Comparison of ENCODE assay signal across 12 mouse cellular contexts in genomic region chr12:79055276-79055675, GRCm38 (mm10). TPM values are rescaled to one million over a fixed set of nuclear protein-coding genes. Genes with fewer than 3 reads are reported as not detected.
DNase-seq lines count a peak whose midpoint lies in the region; ATAC-seq and TF ChIP-seq lines count a peak whose summit lies in the region.
"Had no signal": no experiment of that assay in that cellular context is flagged by ENCODE, and none has a peak within 500 bp of the region (broad histone marks: within the 10 kb centered on the region; RNA-seq: fewer than 3 reads in every experiment).

No protein-coding gene starts in this region.

- H3K4me3 ChIP-seq in thymus, adult 2 months (ENCODE audit: control insufficient read depth, insufficient read depth, low read length) = no peak overlapping the region
- no peak overlapping the region for H3K4me3 ChIP-seq in intestine, embryonic 16.5 days (ENCODE audit: low read length)
- no peak overlapping the region for H3K4me3 ChIP-seq in forebrain, embryonic 14.5 days (ENCODE audit: low read depth, low read length)
- H3K4me3 ChIP-seq: erythroblast, embryonic 14.5 days; hindbrain, embryonic 13.5 days; neural tube, embryonic 13.5 days had no signal

- no peak for TF ChIP-seq CTCF in thymus, adult 2 months (IDR thresholded peaks at IDR 0.05; ENCODE audit: borderline replicate concordance, control insufficient read depth, extremely low read depth, insufficient read depth, low read length, poor library complexity)

- no peak overlapping the region for H3K4me2 ChIP-seq in intestine, embryonic 16.5 days (ENCODE audit: low read depth, low read length)
- no peak overlapping the region for H3K4me2 ChIP-seq in forebrain, embryonic 14.5 days (ENCODE audit: low read length)
- H3K4me2 ChIP-seq: hindbrain, embryonic 13.5 days; neural tube, embryonic 13.5 days had no signal

- no peaks in the 10 kb centered on the region for H3K9me3 ChIP-seq in intestine, embryonic 16.5 days (ENCODE audit: control insufficient read depth, low read length)
- H3K9me3 ChIP-seq in forebrain, embryonic 14.5 days (replicated peaks; ENCODE audit: control insufficient read depth, low read length) = no peaks in the 10 kb centered on the region
- H3K9me3 ChIP-seq: hindbrain, embryonic 13.5 days; neural tube, embryonic 13.5 days had no signal

- no peaks in the 10 kb centered on the region for H3K27me3 ChIP-seq in thymus, adult 2 months (ENCODE audit: control insufficient read depth, insufficient read depth, low read length)
- H3K27me3 ChIP-seq in intestine, embryonic 16.5 days (replicated peaks; ENCODE audit: control insufficient read depth, insufficient read depth, low read length) = no peaks in the 10 kb centered on the region
- H3K27me3 ChIP-seq in forebrain, embryonic 14.5 days (replicated peaks; ENCODE audit: control insufficient read depth, insufficient read depth, low read length) = no peaks in the 10 kb centered on the region
- H3K27me3 ChIP-seq: hindbrain, embryonic 13.5 days; neural tube, embryonic 13.5 days had no signal

- ATAC-seq in intestine, embryonic 16.5 days = peak; percentile 70
- no peak for ATAC-seq in forebrain, embryonic 14.5 days

- WGBS in thymus, adult 2 months = 94% methylated on average over 7 of the region's 7 CpGs
- WGBS in intestine, embryonic 16.5 days = 75% methylated on average over 7 of the region's 7 CpGs
- 91% methylated on average over 7 of the region's 7 CpGs for WGBS in forebrain, embryonic 14.5 days

- H3K9ac ChIP-seq in intestine, embryonic 16.5 days (ENCODE audit: low read depth, low read length) = no peak overlapping the region
- no peak overlapping the region for H3K9ac ChIP-seq in forebrain, embryonic 14.5 days (ENCODE audit: low read length)
- H3K9ac ChIP-seq: hindbrain, embryonic 13.5 days; neural tube, embryonic 13.5 days had no signal

- H3K4me1 ChIP-seq in thymus, adult 2 months (replicated peaks; ENCODE audit: control insufficient read depth, insufficient read depth, low read length) = no peaks in the 10 kb centered on the region
- H3K4me1 ChIP-seq in intestine, embryonic 16.5 days (ENCODE audit: control insufficient read depth, insufficient read depth, low read length) = no peaks in the 10 kb centered on the region
- no peaks in the 10 kb centered on the region for H3K4me1 ChIP-seq in forebrain, embryonic 14.5 days (ENCODE audit: control insufficient read depth, insufficient read depth, low read length)
- H3K4me1 ChIP-seq: hindbrain, embryonic 13.5 days; neural tube, embryonic 13.5 days had no signal

- no peaks in the 10 kb centered on the region for H3K36me3 ChIP-seq in thymus, adult 2 months (ENCODE audit: control insufficient read depth, insufficient read depth, low read length)
- H3K36me3 ChIP-seq in intestine, embryonic 16.5 days (ENCODE audit: control insufficient read depth, insufficient read depth, low read length) = 0 out of 2 replicates have a peak, but pooled peaks cover 6% of the 10 kb centered on the region
- peaks cover 18% of the 10 kb centered on the region; the same call in 1 of the 2 replicates for H3K36me3 ChIP-seq in forebrain, embryonic 14.5 days (ENCODE audit: control insufficient read depth, insufficient read depth, low read length)

- peak; percentile 20 for DNase-seq in thymus, adult 2 months
- DNase-seq in thymus, postnatal 10 days (ENCODE audit: low spot score in 2 of 2) = no peak
- peak; percentile 80 to 87 for DNase-seq in heart, adult 18-20 months
- no peak for DNase-seq in cerebellum, postnatal 25 days
- no peak for DNase-seq in embryo, embryonic 11 days
- DNase-seq in layer of hippocampus, postnatal 25 days (ENCODE audit: extremely low spot score in 1 of 2, low spot score in 1 of 2) = no peak
- DNase-seq in forebrain, embryonic 14.5 days (ENCODE audit: low spot score) = no peak
- DNase-seq: layer of hippocampus, adult 9-11 months had no signal

- TF ChIP-seq POLR2A in thymus, adult 2 months (IDR thresholded peaks at IDR 0.05; ENCODE audit: control insufficient read depth, extremely low read depth, insufficient read depth, low read length, poor library complexity) = no peak

- H3K27ac ChIP-seq in thymus, adult 2 months (ENCODE audit: control insufficient read depth, insufficient read depth, low read length) = no peak overlapping the region
- H3K27ac ChIP-seq in intestine, embryonic 16.5 days (ENCODE audit: low read length) = no peak overlapping the region
- H3K27ac ChIP-seq in forebrain, embryonic 14.5 days (ENCODE audit: low read depth, low read length) = no peak overlapping the region
- H3K27ac ChIP-seq: hindbrain, embryonic 13.5 days; neural tube, embryonic 13.5 days had no signal

RNA-seq across cellular contexts. Expression of gene Plekhh1, which starts 26.3 kb away (rescaled TPM):
- 0.96 and 1.1 TPM in 2 replicates for polyA plus RNA-seq in thymus, adult 2 months (2012; rRNA removed)
- total RNA-seq in heart, adult 18-20 months (2021) = 1 to 10 TPM; 1.2 to 2.5 TPM
- polyA plus RNA-seq in intestine, embryonic 16.5 days (2015; fragmentation: Nextera tagmentation; extraction: Ambion mirVana) = 7.5 and 9.0 TPM in 2 replicates
- total RNA-seq in layer of hippocampus, postnatal 25 days (2021) = 10 to 100 TPM; 21.5 to 21.6 TPM
- 0.95 and 1.3 TPM in 2 replicates for polyA plus RNA-seq in forebrain, embryonic 14.5 days (2014; fragmentation: Nextera tagmentation; extraction: Ambion mirVana)
- polyA plus RNA-seq: erythroblast, embryonic 14.5 days had no signal

RNA-seq across cellular contexts. Expression of gene Pigh, which starts 34.2 kb away (rescaled TPM):
- 21.3 and 23.6 TPM in 2 replicates for polyA plus RNA-seq in thymus, adult 2 months (2012; rRNA removed)
- 1 to 10 TPM; 2.9 to 3.0 TPM for total RNA-seq in heart, adult 18-20 months (2021)
- 26.2 and 27.6 TPM in 2 replicates for polyA plus RNA-seq in intestine, embryonic 16.5 days (2015; fragmentation: Nextera tagmentation; extraction: Ambion mirVana)
- 10 to 100 TPM; 10.1 to 10.9 TPM for total RNA-seq in layer of hippocampus, postnatal 25 days (2021)
- 18.1 and 19.1 TPM in 2 replicates for polyA plus RNA-seq in forebrain, embryonic 14.5 days (2014; fragmentation: Nextera tagmentation; extraction: Ambion mirVana)
- polyA plus RNA-seq: erythroblast, embryonic 14.5 days had no signal

RNA-seq across cellular contexts. Expression of gene Tmem229b, which starts 47.8 kb away (rescaled TPM):
- 82.4 and 82.7 TPM in 2 replicates for polyA plus RNA-seq in thymus, adult 2 months (2012; rRNA removed)
- total RNA-seq in heart, adult 18-20 months (2021) = 1 to 10 TPM; 3.6 to 4.3 TPM
- 5.1 and 5.3 TPM in 2 replicates for polyA plus RNA-seq in intestine, embryonic 16.5 days (2015; fragmentation: Nextera tagmentation; extraction: Ambion mirVana)
- total RNA-seq in layer of hippocampus, postnatal 25 days (2021) = 10 to 100 TPM; 34.4 to 39.9 TPM
- polyA plus RNA-seq in forebrain, embryonic 14.5 days (2014; fragmentation: Nextera tagmentation; extraction: Ambion mirVana) = 37.7 and 45.5 TPM in 2 replicates

Comparison
In these comparisons a context has a peak if more than half of its experiments do, and no peak if none do; other contexts are left out.
1. DNase-seq: peak in thymus, adult 2 months (single experiment) and heart, adult 18-20 months (2 of 2); none in thymus, postnatal 10 days (0 of 2), cerebellum, postnatal 25 days (0 of 2), embryo, embryonic 11 days (single experiment), layer of hippocampus, postnatal 25 days (0 of 2) and forebrain, embryonic 14.5 days (single experiment).